Mouse (Mus musculus): Measurements from ENCODE around the gene Nfatc2ip.

DNA sequence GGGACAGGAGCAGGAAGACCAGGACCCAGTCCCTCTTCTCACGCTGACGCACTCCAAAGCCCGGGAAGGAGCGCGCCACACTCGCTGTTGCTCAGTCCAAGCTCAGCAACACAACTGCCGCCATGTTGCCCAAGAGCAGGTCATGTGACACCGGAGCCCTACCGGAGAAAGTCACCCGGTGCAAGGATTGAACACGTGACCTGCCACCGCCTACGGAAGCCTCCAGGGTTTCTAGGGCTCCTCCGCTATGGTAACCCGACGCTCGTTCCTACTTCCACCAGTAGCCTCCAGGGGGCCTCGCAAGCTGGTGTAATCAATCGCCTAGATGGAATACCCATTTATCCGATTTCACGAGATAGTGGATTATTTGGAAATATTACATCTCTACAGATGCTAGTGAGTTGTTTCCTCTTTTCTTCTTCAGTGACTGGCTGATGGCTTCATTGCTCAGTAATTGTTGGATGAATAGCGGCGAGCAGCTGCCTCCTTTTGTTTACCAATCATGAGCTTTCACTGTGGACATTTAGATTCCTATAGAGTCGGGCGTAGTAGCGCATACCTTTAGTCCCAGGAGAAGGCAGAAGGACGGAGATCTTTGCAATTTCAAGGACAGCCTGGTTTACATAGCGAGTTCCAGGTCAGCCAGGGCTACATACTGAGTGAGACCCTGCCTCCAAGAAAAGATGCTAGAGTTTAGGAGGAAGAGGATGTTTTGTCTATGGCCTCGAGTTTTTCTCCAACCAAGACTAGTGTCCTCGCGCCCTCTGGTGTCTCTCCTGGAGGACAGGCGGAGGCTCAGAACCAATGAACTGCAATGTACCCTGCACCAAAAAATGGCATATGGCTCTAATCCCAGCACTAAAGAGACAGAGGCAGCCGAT lies 19.0 kb downstream of the Nfatc2ip start, which contains the start of gene Spns1:
- TF ChIP-seq CTCF (IDR thresholded peaks at IDR 0.05; ENCODE audit: borderline replicate concordance, control insufficient read depth, extremely low read depth, insufficient read depth, low read length, poor library complexity) (peak; percentile 79; the same call in 1 of the 2 replicates), POLR2A (IDR thresholded peaks at IDR 0.05; ENCODE audit: control insufficient read depth, extremely low read depth, insufficient read depth, low read length, poor library complexity) (peak; percentile 46; the same call in 1 of the 2 replicates)

Data from thymus, adult 2 months (tissue).